Mouse (Mus musculus) C2C12 (cell line): ENCODE measurements around the gene Tlr9.

ENCODE experiments used
- CEBPB ChIP-seq: IDR thresholded peaks from one replicate; pipeline ENCODE4 v1.6.1; 2011; ENCODE audit warnings: low read depth, mild to moderate bottlenecking, control low read depth, moderate library complexity
- CTCF ChIP-seq: IDR thresholded peaks from one replicate; pipeline ENCODE4 v1.5.1; 2011; ENCODE audit not compliant: control insufficient read depth, insufficient read depth, insufficient read length
- MYOG ChIP-seq: IDR thresholded peaks from one replicate; pipeline ENCODE4 v1.6.1; 2011; ENCODE audit not compliant: control insufficient read depth, insufficient read length; ENCODE audit errors: extremely low read depth

DNA sequence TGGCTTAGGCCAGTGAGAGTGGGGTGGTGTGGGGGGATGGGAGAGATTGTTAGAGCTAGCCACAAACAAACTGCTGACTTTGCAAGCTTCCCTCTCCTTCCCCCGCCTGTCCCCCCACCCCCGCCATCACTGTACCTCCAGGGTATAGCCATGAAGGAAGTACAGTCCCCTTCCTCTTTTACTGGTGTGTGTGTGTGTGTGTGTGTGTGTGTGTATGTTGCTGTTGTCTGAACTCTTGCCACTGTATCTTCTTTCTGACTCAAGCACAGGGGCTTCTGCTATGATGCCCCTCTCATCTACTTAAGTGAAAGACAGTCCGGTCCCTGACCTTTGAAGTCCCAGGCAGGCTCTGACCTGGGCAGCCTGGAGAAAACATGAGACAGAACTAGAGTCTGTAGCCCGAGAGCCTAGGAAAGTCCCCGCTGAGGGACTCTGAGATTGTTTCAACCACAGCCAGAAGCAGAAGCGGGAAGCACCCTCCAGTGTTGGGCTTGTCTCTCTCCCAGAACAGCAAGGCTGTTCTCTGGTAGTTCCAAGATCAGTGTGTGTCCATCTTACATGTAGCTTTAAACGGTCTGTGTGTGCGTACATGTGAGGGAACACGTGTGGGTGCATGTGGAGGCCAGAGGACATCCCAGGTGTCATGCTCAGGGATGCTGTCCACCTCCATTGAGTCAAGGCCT lies 7.8 kb downstream of the Tlr9 start:
- no peak for TF ChIP-seq CTCF
- no peak for TF ChIP-seq MYOG
- no peak for TF ChIP-seq CEBPB
